Mouse (Mus musculus) lung, embryonic 15.5 days (tissue): ENCODE results near the gene Sp3. TPM values are rescaled to one million over a fixed set of nuclear protein-coding genes. Genes with fewer than 3 reads are reported as not detected.

Experiments
- microRNA-seq: library from miRNA; unstranded; fragments of <30 nt; microRNA quantifications from one replicate; pipeline ENCODE4, GENCODE M21; 2016
- polyA plus RNA-seq: library from polyadenylated mRNA; unstranded; fragments of >200 nt; fragmentation: Nextera tagmentation; extraction: Ambion mirVana; gene quantifications from 2 replicates; pipeline ENCODE4 v1.2.1, GENCODE M21; 2015

Sp3 gene
- polyA plus RNA-seq, 1 experiment from 2014 or later: 57.5 TPM

Small RNAs within 50 kb of the gene (microRNA-seq; reads per million reads assigned to microRNA genes)
- gene Gm25960: not detected

Other genes with a start within 250 kb of the Sp3 start
- not detected in 2 replicates for gene Gm11084, start 6.3 kb upstream of the Sp3 start, polyA plus RNA-seq
- 75.0 and 80.1 TPM in 2 replicates for gene Ola1, start 238.5 kb upstream of the Sp3 start, polyA plus RNA-seq